Comparison of ENCODE assay signal across 21 mouse cellular contexts in the genomic region with DNA sequence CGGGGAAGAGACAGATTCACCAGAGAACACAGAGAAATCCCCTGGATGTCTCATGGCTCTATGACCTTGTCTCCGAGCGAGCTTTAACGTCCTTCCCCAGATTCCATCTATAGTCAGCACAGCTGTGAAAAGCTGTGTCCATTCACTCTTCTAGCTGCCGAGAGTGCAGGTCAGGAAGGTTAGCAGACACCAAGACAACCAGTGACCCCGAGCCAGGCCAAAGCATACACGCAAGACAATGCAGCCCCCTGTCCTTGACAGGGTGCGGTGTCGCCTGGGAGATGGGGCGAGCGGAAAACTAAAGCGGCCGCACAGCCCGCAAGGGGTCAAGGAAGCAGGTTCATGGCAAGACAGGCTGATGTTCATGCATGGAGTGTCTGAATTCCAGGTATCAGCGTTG. TPM values are rescaled to one million over a fixed set of nuclear protein-coding genes. Genes with fewer than 3 reads are reported as not detected.
DNase-seq lines count a peak whose midpoint lies in the region; ATAC-seq lines count a peak whose summit lies in the region.
"Had no signal": no experiment of that assay in that cellular context is flagged by ENCODE, and none has a peak within 500 bp of the region (broad histone marks: within the 10 kb centered on the region; RNA-seq: fewer than 3 reads in every experiment).

No protein-coding gene starts in this region.

- no peak overlapping the region for H3K4me3 ChIP-seq in heart, embryonic 13.5 days
- H3K4me3 ChIP-seq in midbrain, embryonic 13.5 days (replicated peaks): no peak overlapping the region
- H3K4me3 ChIP-seq in midbrain, embryonic 11.5 days (ENCODE audit: low read depth, low read length): no peak overlapping the region
- H3K4me3 ChIP-seq in neural tube, embryonic 12.5 days: no peak overlapping the region
- H3K4me3 ChIP-seq: forebrain, embryonic 12.5 days; heart, adult 2 months; hindbrain, embryonic 15.5 days; layer of hippocampus, adult 2 months had no signal

- no peak for DNase-seq in heart, postnatal 36 days
- DNase-seq in midbrain, embryonic 11.5 days (ENCODE audit: low spot score, missing footprints): no peak
- DNase-seq in embryo, embryonic 10.5 days (ENCODE audit: low spot score): peak; percentile 79
- no peak for DNase-seq in lung, adult 18-20 months
- DNase-seq: adrenal gland, adult 8-10 months; cerebellum, adult 11-12 months; cerebellum, postnatal 14 days; gastrocnemius, postnatal 36 days; heart, adult 2 months; kidney, adult 9 months; kidney, postnatal 25 days; midbrain, embryonic 14.5 days; thymus, postnatal 25 days had no signal

- H3K36me3 ChIP-seq in heart, embryonic 13.5 days: no peaks in the 10 kb centered on the region
- H3K36me3 ChIP-seq in midbrain, embryonic 13.5 days: no peaks in the 10 kb centered on the region
- H3K36me3 ChIP-seq in midbrain, embryonic 11.5 days (ENCODE audit: control insufficient read depth, insufficient read depth, low read length): no peaks in the 10 kb centered on the region
- H3K36me3 ChIP-seq in neural tube, embryonic 12.5 days: no peaks in the 10 kb centered on the region
- H3K36me3 ChIP-seq: forebrain, embryonic 12.5 days; hindbrain, embryonic 15.5 days had no signal

- intact Hi-C loops in heart, postnatal 36 days (cut with DNase I): no loop called here

- H3K9me3 ChIP-seq in heart, embryonic 13.5 days: no peaks in the 10 kb centered on the region
- no peaks in the 10 kb centered on the region for H3K9me3 ChIP-seq in midbrain, embryonic 13.5 days
- H3K9me3 ChIP-seq in midbrain, embryonic 11.5 days (ENCODE audit: control insufficient read depth, low read length): no peaks in the 10 kb centered on the region
- H3K9me3 ChIP-seq in neural tube, embryonic 12.5 days: no peaks in the 10 kb centered on the region
- H3K9me3 ChIP-seq: forebrain, embryonic 12.5 days; hindbrain, embryonic 15.5 days had no signal

- no peak overlapping the region for H3K27ac ChIP-seq in heart, embryonic 13.5 days (replicated peaks)
- H3K27ac ChIP-seq in midbrain, embryonic 13.5 days: no peak overlapping the region
- H3K27ac ChIP-seq in midbrain, embryonic 11.5 days (ENCODE audit: low read depth, low read length): no peak overlapping the region
- H3K27ac ChIP-seq in neural tube, embryonic 12.5 days: no peak overlapping the region
- H3K27ac ChIP-seq: forebrain, embryonic 12.5 days; heart, adult 2 months; hindbrain, embryonic 15.5 days; layer of hippocampus, adult 2 months had no signal

- peaks cover 38% of the 10 kb centered on the region for H3K4me1 ChIP-seq in heart, embryonic 13.5 days
- peaks cover 26% of the 10 kb centered on the region for H3K4me1 ChIP-seq in midbrain, embryonic 13.5 days (replicated peaks)
- peaks cover 15% of the 10 kb centered on the region for H3K4me1 ChIP-seq in midbrain, embryonic 11.5 days (ENCODE audit: control insufficient read depth, insufficient read depth, low read length)
- peaks cover 8% of the 10 kb centered on the region for H3K4me1 ChIP-seq in neural tube, embryonic 12.5 days

- H3K9ac ChIP-seq in heart, embryonic 13.5 days: 0 out of 2 replicates have a peak overlapping the region, but pooled peaks have one; percentile 8
- H3K9ac ChIP-seq in midbrain, embryonic 13.5 days (replicated peaks): peak overlapping the region; percentile 12; the same call in 1 of the 2 replicates
- H3K9ac ChIP-seq in midbrain, embryonic 11.5 days (ENCODE audit: low read length): no peak overlapping the region
- no peak overlapping the region for H3K9ac ChIP-seq in neural tube, embryonic 12.5 days
- H3K9ac ChIP-seq: forebrain, embryonic 12.5 days; hindbrain, embryonic 15.5 days had no signal

- H3K27me3 ChIP-seq in heart, embryonic 13.5 days (replicated peaks): no peaks in the 10 kb centered on the region
- H3K27me3 ChIP-seq in midbrain, embryonic 13.5 days: 0 out of 2 replicates have a peak, but pooled peaks cover 7% of the 10 kb centered on the region
- no peaks in the 10 kb centered on the region for H3K27me3 ChIP-seq in midbrain, embryonic 11.5 days (ENCODE audit: control insufficient read depth, insufficient read depth, low read length)
- 0 out of 2 replicates have a peak, but pooled peaks cover 3% of the 10 kb centered on the region for H3K27me3 ChIP-seq in neural tube, embryonic 12.5 days (replicated peaks)
- H3K27me3 ChIP-seq: forebrain, embryonic 12.5 days had no signal

- H3K4me2 ChIP-seq in heart, embryonic 13.5 days: no peak overlapping the region
- no peak overlapping the region for H3K4me2 ChIP-seq in midbrain, embryonic 13.5 days (replicated peaks)
- no peak overlapping the region for H3K4me2 ChIP-seq in midbrain, embryonic 11.5 days
- H3K4me2 ChIP-seq in neural tube, embryonic 12.5 days (replicated peaks): peak overlapping the region; percentile 16; the same call in 1 of the 2 replicates
- H3K4me2 ChIP-seq: forebrain, embryonic 12.5 days; hindbrain, embryonic 15.5 days had no signal

- ATAC-seq in heart, embryonic 13.5 days (ENCODE audit: extremely low read depth, insufficient number of reproducible peaks, low FRiP score, low TSS enrichment): no peak
- no peak for ATAC-seq in midbrain, embryonic 13.5 days
- ATAC-seq in midbrain, embryonic 11.5 days (ENCODE audit: low FRiP score): no peak
- ATAC-seq in neural tube, embryonic 12.5 days (ENCODE audit: low FRiP score, low read depth): no peak
- ATAC-seq: intestine, embryonic 16.5 days; lung, postnatal 0 days had no signal

- 51% methylated on average over 15 of the region's 15 CpGs for WGBS in heart, embryonic 13.5 days
- WGBS in midbrain, embryonic 13.5 days: 18% methylated on average over 15 of the region's 15 CpGs
- 21% methylated on average over 15 of the region's 15 CpGs for WGBS in midbrain, embryonic 11.5 days
- 12% methylated on average over 15 of the region's 15 CpGs for WGBS in neural tube, embryonic 12.5 days

RNA-seq across cellular contexts. Expression of a gene that starts 19.6 kb away (rescaled TPM):
- 107 and 118 TPM in 2 replicates for polyA plus RNA-seq in heart, embryonic 13.5 days (2015; fragmentation: Nextera tagmentation; extraction: Ambion mirVana)
- total RNA-seq in heart, postnatal 36 days (2021): 10 to 100 TPM; 12.0 to 15.0 TPM
- 19.5 and 21.1 TPM in 2 replicates for polyA plus RNA-seq in midbrain, embryonic 13.5 days (2015; fragmentation: Nextera tagmentation; extraction: Ambion mirVana)
- polyA plus RNA-seq in midbrain, embryonic 11.5 days (2014; fragmentation: Nextera tagmentation; extraction: Ambion mirVana): 51.5 and 60.0 TPM in 2 replicates
- 37.0 and 44.8 TPM in 2 replicates for polyA plus RNA-seq in neural tube, embryonic 12.5 days (2016; fragmentation: Nextera tagmentation; extraction: Ambion mirVana)

RNA-seq across cellular contexts. Expression of a gene that starts 42.7 kb away (rescaled TPM):
- 14.3 and 16.4 TPM in 2 replicates for polyA plus RNA-seq in heart, embryonic 13.5 days (2015; fragmentation: Nextera tagmentation; extraction: Ambion mirVana)
- total RNA-seq in heart, postnatal 36 days (2021): 10 to 100 TPM; 10.7 to 11.0 TPM
- polyA plus RNA-seq in midbrain, embryonic 13.5 days (2015; fragmentation: Nextera tagmentation; extraction: Ambion mirVana): 7.7 and 9.1 TPM in 2 replicates
- 13.6 and 15.5 TPM in 2 replicates for polyA plus RNA-seq in midbrain, embryonic 11.5 days (2014; fragmentation: Nextera tagmentation; extraction: Ambion mirVana)
- 17.7 and 21.3 TPM in 2 replicates for polyA plus RNA-seq in neural tube, embryonic 12.5 days (2016; fragmentation: Nextera tagmentation; extraction: Ambion mirVana)

Comparison
In these comparisons a context has a peak if more than half of its experiments do, and no peak if none do; other contexts are left out.
1. H3K9ac ChIP-seq: peak in heart, embryonic 13.5 days (single experiment) and midbrain, embryonic 13.5 days (single experiment); none in midbrain, embryonic 11.5 days (single experiment) and neural tube, embryonic 12.5 days (single experiment).